Mouse (Mus musculus) MEL (cell line): ENCODE data around the gene Tnf. TPM values are rescaled to one million over a fixed set of nuclear protein-coding genes. Genes with fewer than 3 reads are reported as not detected.
A peak's percentile ranks its signal among the peaks of the same experiment; 100 is the strongest.

ENCODE experiments used
- DNase-seq: peaks from one replicate; pipeline ENCODE4 v3.0.0; 2011; ENCODE audit warnings: low read depth, low spot score
- H3K27ac ChIP-seq: 2 replicates; pipeline ENCODE4 v1.5.1; 2012; ENCODE audit warnings: low read depth, mild to moderate bottlenecking, control low read depth, low read length, moderate library complexity; ENCODE audit not compliant: control insufficient read depth
- H3K27me3 ChIP-seq, 2 experiments: fragments of 150-350 bp in 1 of 2; sonication (generic) in 1 of 2; 2 replicates each; pipeline ENCODE4 v1.6.1; 2012; ENCODE audit warnings: low read length in 2 of 2, mild to moderate bottlenecking in 2 of 2, improper control_type of control experiment in 1 of 2, moderate library complexity in 1 of 2; ENCODE audit not compliant: insufficient read depth in 2 of 2, control insufficient read depth in 1 of 2
- H3K36me3 ChIP-seq, 2 experiments: 2 replicates each; pipeline ENCODE4 v1.6.1; 2012 to 2014; ENCODE audit warnings: low read length in 2 of 2, improper control_type of control experiment in 1 of 2, inconsistent platforms in 1 of 2, mild to moderate bottlenecking in 1 of 2; ENCODE audit not compliant: insufficient read depth in 2 of 2, control insufficient read depth in 1 of 2
- H3K4me1 ChIP-seq, 2 experiments: fragments of 150-350 bp in 1 of 2; sonication (generic) in 1 of 2; 2 replicates each; pipeline ENCODE4 v1.6.1; 2012; ENCODE audit warnings: low read length in 2 of 2, improper control_type of control experiment in 1 of 2, mild to moderate bottlenecking in 1 of 2; ENCODE audit not compliant: insufficient read depth in 2 of 2, control insufficient read depth in 1 of 2
- H3K4me3 ChIP-seq, 2 experiments: fragments of 150-350 bp in 1 of 2; sonication (generic) in 1 of 2; 2 replicates each; pipeline ENCODE4 v1.5.1; 2012; ENCODE audit warnings: low read depth in 2 of 2, low read length in 2 of 2, mild to moderate bottlenecking in 2 of 2, moderate library complexity in 2 of 2, control low read depth in 1 of 2, improper control_type of control experiment in 1 of 2; ENCODE audit not compliant: control insufficient read depth in 1 of 2, insufficient read depth in 1 of 2
- H3K79me2 ChIP-seq: 2 replicates; pipeline ENCODE4 v1.6.1; 2012; ENCODE audit warnings: mild to moderate bottlenecking, low read length, moderate library complexity; ENCODE audit not compliant: control insufficient read depth, poor library complexity, insufficient read depth
- H3K9ac ChIP-seq: 2 replicates; pipeline ENCODE4 v1.6.1; 2012; ENCODE audit warnings: low read depth, mild to moderate bottlenecking, control low read depth, low read length, moderate library complexity; ENCODE audit not compliant: control insufficient read depth, poor library complexity, severe bottlenecking
- H3K9me3 ChIP-seq: fragments of 150-350 bp; sonication (generic); replicated peaks from 2 replicates; pipeline ENCODE4 v1.6.1; 2012; ENCODE audit warnings: mild to moderate bottlenecking, low read length, improper control_type of control experiment, moderate library complexity; ENCODE audit not compliant: insufficient read depth
- BHLHE40 ChIP-seq: IDR thresholded peaks from 2 replicates; pipeline ENCODE4 v1.6.1; 2012; ENCODE audit warnings: low read depth, mild to moderate bottlenecking, inconsistent platforms, low read length, improper control_type of control experiment, borderline replicate concordance
- CTCF ChIP-seq, 3 experiments: IDR thresholded peaks in 2 of 3; conservative IDR thresholded peaks in 1 of 3; 2 replicates each; pipeline ENCODE4 v1.5.1; 2011 to 2012; ENCODE audit warnings: low read length in 3 of 3, low read depth in 2 of 3, mild to moderate bottlenecking in 2 of 3, improper control_type of control experiment in 1 of 3, inconsistent platforms in 1 of 3, mixed read lengths in 1 of 3, moderate library complexity in 1 of 3; ENCODE audit not compliant: control insufficient read depth in 1 of 3, insufficient read depth in 1 of 3, poor library complexity in 1 of 3, severe bottlenecking in 1 of 3
- E2F4 ChIP-seq: IDR thresholded peaks from 2 replicates; pipeline ENCODE4 v1.6.1; 2011; ENCODE audit warnings: low read depth, low read length, improper control_type of control experiment, borderline replicate concordance
- ELF1 ChIP-seq: IDR thresholded peaks from 2 replicates; pipeline ENCODE4 v1.6.1; 2014; ENCODE audit warnings: low read depth, mild to moderate bottlenecking, inconsistent platforms, low read length, improper control_type of control experiment, moderate library complexity
- EP300 ChIP-seq, 2 experiments: IDR thresholded peaks; 2 replicates each; pipeline ENCODE4 v1.6.1; 2011; ENCODE audit warnings: improper control_type of control experiment in 2 of 2, low read length in 2 of 2, low read depth in 1 of 2, mild to moderate bottlenecking in 1 of 2
- ETS1 ChIP-seq: IDR thresholded peaks from 2 replicates; pipeline ENCODE4 v1.6.1; 2012; ENCODE audit warnings: low read depth, mild to moderate bottlenecking, inconsistent platforms, low read length, improper control_type of control experiment, moderate library complexity
- GATA1 ChIP-seq: IDR thresholded peaks from 2 replicates; pipeline ENCODE4 v1.6.1; 2011; ENCODE audit warnings: low read depth, low read length, improper control_type of control experiment
- HCFC1 ChIP-seq: IDR thresholded peaks from 2 replicates; pipeline ENCODE4 v1.6.1; 2012; ENCODE audit warnings: low read depth, mild to moderate bottlenecking, inconsistent platforms, low read length, improper control_type of control experiment, moderate library complexity
- JUND ChIP-seq: IDR thresholded peaks from 2 replicates; pipeline ENCODE4 v1.6.1; 2011; ENCODE audit warnings: low read depth, mild to moderate bottlenecking, improper control_type of control experiment, low read length
- KAT2A ChIP-seq: conservative IDR thresholded peaks from 2 replicates; pipeline ENCODE4 v1.6.1; 2012; ENCODE audit warnings: low read depth, low read length, improper control_type of control experiment, inconsistent platforms
- MAFK ChIP-seq: IDR thresholded peaks from 2 replicates; pipeline ENCODE4 v1.6.1; 2011; ENCODE audit warnings: low read depth, mild to moderate bottlenecking, low read length, improper control_type of control experiment, borderline replicate concordance
- MAX ChIP-seq: IDR thresholded peaks from 2 replicates; pipeline ENCODE4 v1.6.1; 2011; ENCODE audit warnings: low read length, improper control_type of control experiment
- MEF2A ChIP-seq: IDR thresholded peaks from 2 replicates; pipeline ENCODE4 v1.6.1; 2014; ENCODE audit warnings: low read depth, mild to moderate bottlenecking, inconsistent platforms, low read length, improper control_type of control experiment; ENCODE audit not compliant: poor library complexity, insufficient replicate concordance, severe bottlenecking; ENCODE audit errors: extremely low read depth
- MXI1 ChIP-seq: IDR thresholded peaks from 2 replicates; pipeline ENCODE4 v1.6.1; 2011; ENCODE audit warnings: mild to moderate bottlenecking, low read depth, low read length, improper control_type of control experiment
- NELFE ChIP-seq: IDR thresholded peaks from 2 replicates; pipeline ENCODE4 v1.6.1; 2011; ENCODE audit warnings: low read depth, low read length, improper control_type of control experiment
- POLR2A ChIP-seq, 2 experiments: IDR thresholded peaks; 2 replicates each; pipeline ENCODE4 v1.6.1; 2011 to 2012; ENCODE audit warnings: low read length in 2 of 2, mild to moderate bottlenecking in 2 of 2, control low read depth in 1 of 2, improper control_type of control experiment in 1 of 2, low read depth in 1 of 2, moderate library complexity in 1 of 2; ENCODE audit not compliant: control insufficient read depth in 1 of 2, insufficient read depth in 1 of 2, poor library complexity in 1 of 2
- POLR2AphosphoS5 ChIP-seq: IDR thresholded peaks from 2 replicates; pipeline ENCODE4 v1.6.1; 2012; ENCODE audit warnings: low read depth, borderline replicate concordance, mild to moderate bottlenecking, inconsistent platforms, low read length, moderate library complexity, mixed read lengths
- RAD21 ChIP-seq: IDR thresholded peaks from 2 replicates; pipeline ENCODE4 v1.6.1; 2011; ENCODE audit warnings: mild to moderate bottlenecking, low read depth, low read length, improper control_type of control experiment
- SIN3A ChIP-seq: IDR thresholded peaks from 2 replicates; pipeline ENCODE4 v1.6.1; 2012; ENCODE audit warnings: low read length, improper control_type of control experiment, inconsistent platforms
- SMC3 ChIP-seq: IDR thresholded peaks from 2 replicates; pipeline ENCODE4 v1.6.1; 2011; ENCODE audit warnings: low read depth, low read length, improper control_type of control experiment
- TAL1 ChIP-seq: IDR thresholded peaks from 2 replicates; pipeline ENCODE4 v1.6.1; 2012; ENCODE audit warnings: mild to moderate bottlenecking, inconsistent platforms, low read length, moderate library complexity, mixed read lengths
- TBP ChIP-seq: IDR thresholded peaks from 2 replicates; pipeline ENCODE4 v1.8.0; 2011; ENCODE audit warnings: low read depth, low read length, improper control_type of control experiment
- USF2 ChIP-seq, 2 experiments: IDR thresholded peaks; 2 replicates each; pipeline ENCODE4 v1.6.1; 2011 to 2012; ENCODE audit warnings: improper control_type of control experiment in 2 of 2, low read length in 2 of 2, borderline replicate concordance in 1 of 2, inconsistent platforms in 1 of 2, low read depth in 1 of 2, mild to moderate bottlenecking in 1 of 2; ENCODE audit not compliant: insufficient read depth in 1 of 2
- ZC3H11A ChIP-seq: IDR thresholded peaks from 2 replicates; pipeline ENCODE4 v1.6.1; 2012; ENCODE audit warnings: low read depth, mild to moderate bottlenecking, inconsistent platforms, low read length, improper control_type of control experiment
- ZKSCAN1 ChIP-seq: IDR thresholded peaks from 2 replicates; pipeline ENCODE4 v1.6.1; 2012; ENCODE audit warnings: low read depth, mild to moderate bottlenecking, inconsistent platforms, low read length, improper control_type of control experiment, moderate library complexity
- ZMIZ1 ChIP-seq: IDR thresholded peaks from 2 replicates; pipeline ENCODE4 v1.6.1; 2012; ENCODE audit warnings: low read depth, mild to moderate bottlenecking, inconsistent platforms, low read length, improper control_type of control experiment, moderate library complexity
- ZNF384 ChIP-seq: IDR thresholded peaks from 2 replicates; pipeline ENCODE4 v1.6.1; 2012; ENCODE audit warnings: low read depth, mild to moderate bottlenecking, inconsistent platforms, low read length, improper control_type of control experiment
- polyA plus RNA-seq, 2 experiments: library from polyadenylated mRNA; stranded (reverse) in 1 of 2; unstranded in 1 of 2; fragments of >175 nt in 1 of 2; fragments of >200 nt in 1 of 2; gene quantifications; 2 replicates each; pipeline versions ENCODE4 v1.2.1 to v1.2.4; 2012; ENCODE audit warnings: low replicate concordance in 2 of 2, low read depth in 1 of 2; ENCODE audit not compliant: insufficient read length in 2 of 2, insufficient read depth in 1 of 2, missing spikeins in 1 of 2
- total RNA-seq: library from RNA; depleted of rRNA; stranded (reverse); fragments of 300-350 nt; gene quantifications from 2 replicates; pipeline ENCODE4 v1.2.3, GENCODE M21; 2012

Tnf gene
- total and polyA plus RNA-seq, 3 experiments: 1.2 to 2.0 TPM; not detected in 1

DNA sequence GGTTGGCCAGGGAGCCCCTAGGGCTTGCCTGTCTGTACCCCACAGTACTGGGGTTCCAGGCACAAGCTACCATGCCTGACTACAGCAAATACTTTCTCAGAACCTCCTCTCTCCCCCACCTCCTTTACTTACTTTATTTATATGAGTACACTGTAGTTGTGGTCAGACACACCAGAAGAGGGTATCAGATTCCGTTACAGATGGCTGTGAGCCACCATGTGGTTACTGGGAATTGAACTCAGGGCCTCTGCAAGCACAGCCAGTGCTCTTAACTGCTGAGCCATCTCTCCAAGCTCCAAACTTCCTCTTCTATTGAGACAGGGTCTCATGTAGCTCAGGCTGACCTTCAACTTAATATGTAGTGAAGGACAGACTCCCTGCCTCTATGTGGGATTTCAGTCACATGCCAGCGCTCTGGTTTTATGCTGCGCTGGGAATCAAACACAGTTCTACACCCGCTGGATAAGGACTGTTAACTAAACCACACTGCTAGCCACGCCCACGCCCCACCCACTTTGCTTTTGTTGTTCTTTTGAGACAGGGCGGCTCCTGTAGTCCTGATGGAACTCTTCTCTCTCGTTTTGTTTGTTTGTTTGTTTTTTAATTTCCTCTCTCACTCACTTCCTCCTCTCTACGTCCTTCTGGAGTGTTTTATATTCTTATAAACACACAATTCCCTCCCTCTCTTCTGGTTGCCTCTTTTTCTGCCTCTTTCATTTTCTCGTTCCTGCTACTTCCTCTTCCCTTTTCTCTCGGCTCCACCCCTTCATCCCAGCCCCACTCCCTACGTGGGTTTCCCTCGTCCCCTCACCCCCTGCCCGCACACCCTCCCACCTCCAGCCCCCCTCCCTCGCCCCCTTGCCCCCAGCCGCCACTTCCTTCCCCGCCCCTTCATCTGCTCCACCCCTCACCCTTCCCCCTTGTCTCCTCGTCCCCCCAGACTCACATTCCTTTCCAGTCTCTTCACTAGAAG is 15.9 kb downstream of the Tnf start (continued):
- no peak for TF ChIP-seq MEF2A
- peak; percentile 47; the same call in 1 of the 2 replicates for TF ChIP-seq HCFC1
- peak; percentile 64; the same call in 1 of the 2 replicates for TF ChIP-seq MXI1
- peak; percentile 73; the same call in 1 of the 2 replicates for TF ChIP-seq MAX
- TF ChIP-seq ZC3H11A: no peak
- TF ChIP-seq TAL1: peak; percentile 24; the same call in 1 of the 2 replicates
- no peak for TF ChIP-seq ZKSCAN1
- TF ChIP-seq GATA1: 0 out of 2 replicates have a peak, but pooled peaks have one; percentile 2
- TF ChIP-seq E2F4: no peak
- peak; percentile 61; the same call in 1 of the 2 replicates for TF ChIP-seq ETS1
- TF ChIP-seq BHLHE40: peak; percentile 75; the same call in 1 of the 2 replicates
- TF ChIP-seq NELFE: peak; percentile 47; the same call in 1 of the 2 replicates
- peak; percentile 76 for TF ChIP-seq ELF1
- no peak for TF ChIP-seq KAT2A

DNA sequence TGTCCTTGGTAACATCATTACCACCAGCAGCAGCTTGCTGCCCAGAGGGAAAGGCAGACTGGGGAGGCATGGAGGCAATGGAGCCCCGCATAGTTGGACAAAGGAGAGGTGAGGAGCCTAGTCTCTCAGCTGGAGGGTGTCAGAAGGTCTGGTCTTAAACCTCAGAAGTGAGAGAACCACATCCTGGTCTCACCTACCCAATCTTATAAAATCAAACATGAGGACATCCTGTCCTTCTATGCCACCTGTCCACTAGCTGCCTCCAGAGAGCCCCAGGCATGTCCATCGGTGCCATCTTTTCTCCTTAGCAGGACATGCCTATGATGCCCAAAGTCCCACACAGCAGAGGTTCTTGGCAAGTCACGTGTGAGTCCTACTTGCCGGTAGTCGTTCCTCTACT is 21.7 kb downstream of the Tnf start:
- no peak overlapping the region for H3K4me3 ChIP-seq
- H3K36me3 ChIP-seq: peaks cover 0 to 5% of the 10 kb centered on the region in 2 experiments; a peak in 2 of 4 replicates
- no peaks in the 10 kb centered on the region for H3K27me3 ChIP-seq
- H3K4me1 ChIP-seq: peaks cover 0 to 3% of the 10 kb centered on the region in 2 experiments; a peak in 2 of 4 replicates
- TF ChIP-seq ELF1 (no peak), TBP (no peak), ZNF384 (no peak), RAD21 (no peak), ZKSCAN1 (no peak), USF2 (IDR thresholded peaks at IDR 0.05; ENCODE audit: borderline replicate concordance in 1 of 2, insufficient read depth in 1 of 2, low read depth in 1 of 2, low read length in 2 of 2) (no peak), MAFK (no peak), JUND (no peak), ZMIZ1 (no peak), POLR2AphosphoS5 (no peak), POLR2A (IDR thresholded peaks at IDR 0.05; ENCODE audit: control insufficient read depth in 1 of 2, insufficient read depth in 1 of 2, low read depth in 1 of 2, low read length in 2 of 2, poor library complexity in 1 of 2) (no peak), MAX (no peak), ZC3H11A (no peak), CTCF (IDR thresholded peaks at IDR 0.05 in 2 of 3, conservative IDR thresholded peaks at IDR 0.05 in 1 of 3; ENCODE audit: control insufficient read depth in 1 of 3, insufficient read depth in 1 of 3, low read depth in 2 of 3, low read length in 3 of 3, poor library complexity in 1 of 3, severe bottlenecking in 1 of 3) (no peak), EP300 (IDR thresholded peaks at IDR 0.05; ENCODE audit: low read depth in 1 of 2, low read length in 2 of 2) (no peak), SMC3 (no peak; the same call in 1 of the 2 replicates), MEF2A (no peak), SIN3A (no peak)
- no peaks in the 10 kb centered on the region for H3K79me2 ChIP-seq
- no peak for DNase-seq
- no peaks in the 10 kb centered on the region for H3K9me3 ChIP-seq
- H3K27ac ChIP-seq: no peak overlapping the region
- no peak overlapping the region for H3K9ac ChIP-seq
